Mouse (Mus musculus) hindbrain, embryonic 16.5 days (tissue): Measurements from ENCODE around the gene Cnih2. TPM values are rescaled to one million over a fixed set of nuclear protein-coding genes. Genes with fewer than 3 reads are reported as not detected.
"Not testable (repeated sequence)": the region's sequence is repeated elsewhere in the genome, so short reads cannot be mapped to it uniquely, and the experiment has no call there.

Experiments
- ATAC-seq: fragments of 200-750 bp; cut with Nextera tagmentation; 2 replicates; pipeline ENCODE4 v1.8.0; 2017; ENCODE audit warnings: moderate TSS enrichment, moderate library complexity
- H3K27ac ChIP-seq: fragments of 300-500 bp; sonication (generic); 2 replicates; pipeline ENCODE4 v1.5.1; 2014; ENCODE audit warnings: low read depth, mild to moderate bottlenecking, control low read depth, low read length, moderate library complexity
- H3K27me3 ChIP-seq: fragments of 300-500 bp; sonication (generic); replicated peaks from 2 replicates; pipeline ENCODE4 v1.6.1; 2014; ENCODE audit warnings: low read length; ENCODE audit not compliant: control insufficient read depth, insufficient read depth
- H3K36me3 ChIP-seq: fragments of 300-500 bp; sonication (generic); 2 replicates; pipeline ENCODE4 v1.6.1; 2014; ENCODE audit warnings: mild to moderate bottlenecking, low read length, moderate library complexity, mixed read lengths; ENCODE audit not compliant: control insufficient read depth, insufficient read depth
- H3K4me1 ChIP-seq: fragments of 300-500 bp; sonication (generic); 2 replicates; pipeline ENCODE4 v1.6.1; 2014; ENCODE audit warnings: low read depth, low read length; ENCODE audit not compliant: control insufficient read depth, insufficient read depth
- H3K4me2 ChIP-seq: fragments of 300-500 bp; sonication (generic); 2 replicates; pipeline ENCODE4 v1.6.1; 2014; ENCODE audit warnings: mild to moderate bottlenecking, low read length, control low read depth, moderate library complexity
- H3K4me3 ChIP-seq: fragments of 300-500 bp; sonication (generic); 2 replicates; pipeline ENCODE4 v1.5.1; 2014; ENCODE audit warnings: mild to moderate bottlenecking, low read length, control low read depth, moderate library complexity
- H3K9ac ChIP-seq: fragments of 300-500 bp; sonication (generic); 2 replicates; pipeline ENCODE4 v1.6.1; 2014; ENCODE audit warnings: low read depth, mild to moderate bottlenecking, control low read depth, low read length, moderate library complexity
- H3K9me3 ChIP-seq: fragments of 300-500 bp; sonication (generic); 2 replicates; pipeline ENCODE4 v1.6.1; 2014; ENCODE audit warnings: mild to moderate bottlenecking, low read length, moderate library complexity; ENCODE audit not compliant: control insufficient read depth
- WGBS: fragments of 180-500 bp; shearing (Covaris S2); extraction: QIAGEN DNeasy Blood & Tissue Kit; methylation state at CpG from one replicate; pipeline ENCODE4 v1.1.7; 2014; 5-methylcytosine and 5-hydroxymethylcytosine counted together
- polyA plus RNA-seq: library from polyadenylated mRNA; unstranded; fragments of >200 nt; fragmentation: Nextera tagmentation; extraction: Ambion mirVana; gene quantifications from 2 replicates; pipeline ENCODE4 v1.2.1, GENCODE M21; 2015

Gene Cnih2
- polyA plus RNA-seq, 1 experiment from 2014 or later: 361 TPM

DNA sequence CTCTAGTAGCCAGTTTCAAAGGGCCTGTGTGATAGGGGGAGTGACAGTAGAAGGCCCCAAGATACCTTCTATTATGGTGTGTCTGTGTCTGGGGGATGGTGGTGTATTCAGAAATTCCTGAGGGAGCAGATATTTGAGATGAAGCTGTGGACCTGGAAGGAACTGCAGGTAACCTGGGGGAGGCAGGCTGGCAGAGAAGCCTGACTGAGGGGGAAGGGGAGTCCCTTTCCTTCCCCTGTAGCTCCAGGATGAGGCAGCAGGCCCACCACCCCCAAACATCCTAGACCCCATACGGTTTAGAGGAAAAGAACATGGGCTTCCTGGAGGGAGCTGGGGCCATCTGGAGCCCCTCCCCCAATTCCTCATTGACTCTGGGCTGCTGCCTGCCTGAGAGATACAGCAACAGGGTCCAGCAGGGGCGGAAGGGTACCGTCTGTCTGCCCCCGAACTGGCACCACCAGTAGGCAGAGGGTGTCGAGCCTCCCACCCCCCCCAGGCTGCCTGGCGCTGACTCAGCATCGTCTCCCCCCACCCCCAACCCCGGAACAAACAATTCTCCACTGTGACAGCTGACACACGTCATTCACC lies 2.3 kb downstream of the Cnih2 start:
- Histone ChIP-seq H3K4me2 (peak overlapping the region; percentile 78), H3K27ac (peak overlapping the region; percentile 9; the same call in 1 of the 2 replicates), H3K9me3 (no peaks in the 10 kb centered on the region), H3K9ac (peak overlapping the region; percentile 92; the same call in 1 of the 2 replicates), H3K4me3 (peak overlapping the region; percentile 73), H3K4me1 (peaks cover 49% of the 10 kb centered on the region), H3K27me3 (no peaks in the 10 kb centered on the region), H3K36me3 (peaks cover 26% of the 10 kb centered on the region)
- no peak for ATAC-seq
- 7% methylated on average over 8 of the region's 9 CpGs for WGBS

DNA sequence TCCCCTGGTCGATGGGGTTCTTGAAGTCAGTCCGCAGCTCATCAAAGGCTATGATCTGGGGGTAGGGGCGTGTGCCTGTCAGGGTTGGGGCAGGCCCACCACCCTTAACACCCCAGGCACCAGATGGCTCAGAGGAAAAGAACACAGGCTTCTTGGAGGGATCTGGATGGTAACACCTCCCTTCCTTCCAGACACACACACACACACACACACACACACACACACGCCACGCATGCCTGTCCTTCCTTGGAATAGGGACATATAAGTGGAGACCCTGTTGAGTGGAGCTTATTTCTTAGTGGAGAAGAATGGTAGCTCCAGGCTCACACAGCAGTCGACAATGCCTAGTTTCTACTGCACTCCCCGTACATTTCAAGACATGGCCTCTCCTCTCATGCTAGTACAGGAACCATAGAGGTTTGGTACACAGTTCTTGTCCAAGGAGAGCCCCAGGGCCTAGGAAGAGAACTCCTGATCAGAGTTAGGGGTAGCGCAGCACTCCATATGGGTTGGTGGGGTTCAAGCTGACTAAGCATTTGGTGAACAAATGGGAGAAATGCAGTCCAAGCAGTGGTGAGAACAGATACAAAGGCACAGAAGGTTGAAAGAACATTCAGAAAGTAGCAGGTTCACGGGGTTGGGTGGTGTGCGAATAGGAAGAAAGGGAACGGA lies 3.4 kb downstream of the Cnih2 start:
- Histone ChIP-seq H3K27ac (peak overlapping the region; percentile 80), H3K4me1 (peaks cover 49% of the 10 kb centered on the region), H3K4me3 (peak overlapping the region; percentile 33), H3K4me2 (peak overlapping the region; percentile 78), H3K9ac (peak overlapping the region; percentile 59), H3K36me3 (peaks cover 24% of the 10 kb centered on the region), H3K9me3 (no peaks in the 10 kb centered on the region), H3K27me3 (no peaks in the 10 kb centered on the region)
- 21% methylated on average over 11 of the region's 11 CpGs for WGBS
- no peak for ATAC-seq

DNA sequence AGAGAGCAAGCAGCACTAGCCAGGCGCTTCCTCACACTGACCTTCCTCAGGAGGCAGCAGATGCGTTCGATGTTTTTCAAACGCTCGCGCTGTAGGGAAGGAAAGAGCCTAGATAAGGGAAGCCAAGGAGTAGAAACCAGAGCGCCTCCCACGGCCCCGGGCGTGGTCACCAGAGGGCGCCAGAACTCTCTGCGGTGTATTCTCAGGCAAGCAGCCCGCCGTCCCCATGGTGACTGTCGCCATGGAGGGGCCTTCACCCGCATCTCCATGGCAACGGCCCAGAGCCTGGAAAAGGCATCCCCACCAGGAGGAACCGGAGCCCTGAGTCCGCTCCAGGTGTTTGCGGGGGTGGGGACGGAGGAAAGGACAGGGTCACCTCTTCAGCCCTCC lies 4.1 kb downstream of the Cnih2 start:
- no peaks in the 10 kb centered on the region for H3K9me3 ChIP-seq
- under 1% methylated on average over 21 of the region's 21 CpGs for WGBS
- no peaks in the 10 kb centered on the region for H3K27me3 ChIP-seq
- peaks cover 48% of the 10 kb centered on the region for H3K4me1 ChIP-seq
- H3K36me3 ChIP-seq: peaks cover 27% of the 10 kb centered on the region
- H3K9ac ChIP-seq: peak overlapping the region; percentile 59
- peak; percentile 65 for ATAC-seq
- peak overlapping the region; percentile 78 for H3K4me2 ChIP-seq
- peak overlapping the region; percentile 33 for H3K4me3 ChIP-seq
- peak overlapping the region; percentile 80 for H3K27ac ChIP-seq

DNA sequence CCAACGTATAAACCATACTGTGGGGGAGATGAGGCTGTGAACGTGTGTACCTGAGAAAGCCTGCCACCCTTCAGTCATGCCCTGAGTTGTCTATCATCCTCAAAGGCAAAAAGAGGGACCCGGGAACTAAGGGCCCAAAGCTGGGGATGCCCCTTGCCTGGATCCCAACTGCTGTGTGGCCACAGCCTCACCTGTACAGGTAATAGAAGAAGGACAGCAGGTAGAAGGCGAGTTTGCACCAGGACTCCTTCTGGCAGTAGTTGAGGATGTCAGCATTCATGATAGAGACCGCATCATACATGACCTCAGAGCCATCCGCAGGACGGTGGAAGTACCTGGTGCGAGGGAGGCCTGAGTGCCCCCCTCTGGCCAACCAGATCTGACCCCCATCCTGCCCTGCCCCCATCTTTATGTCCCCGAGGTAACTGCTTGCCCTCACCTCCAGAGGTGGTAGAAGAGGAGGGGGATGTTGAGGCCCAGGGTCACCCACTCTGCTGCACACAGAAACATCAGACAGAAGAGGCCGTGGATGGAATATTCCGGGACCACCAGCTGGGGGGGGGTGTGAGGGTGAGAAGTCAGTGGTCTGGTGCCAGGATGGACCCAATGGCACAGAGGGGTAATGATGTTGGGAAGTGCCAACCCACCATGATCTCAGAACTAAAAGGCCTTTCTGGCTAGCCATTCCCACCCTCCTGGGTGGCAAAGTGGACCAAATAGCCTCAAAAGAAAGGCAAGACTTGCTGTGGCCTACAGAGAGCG lies 4.7 kb downstream of the Cnih2 start:
- no peak for ATAC-seq
- H3K9ac ChIP-seq: peak overlapping the region; percentile 1; the same call in 1 of the 2 replicates
- peaks cover 46% of the 10 kb centered on the region for H3K4me1 ChIP-seq

DNA sequence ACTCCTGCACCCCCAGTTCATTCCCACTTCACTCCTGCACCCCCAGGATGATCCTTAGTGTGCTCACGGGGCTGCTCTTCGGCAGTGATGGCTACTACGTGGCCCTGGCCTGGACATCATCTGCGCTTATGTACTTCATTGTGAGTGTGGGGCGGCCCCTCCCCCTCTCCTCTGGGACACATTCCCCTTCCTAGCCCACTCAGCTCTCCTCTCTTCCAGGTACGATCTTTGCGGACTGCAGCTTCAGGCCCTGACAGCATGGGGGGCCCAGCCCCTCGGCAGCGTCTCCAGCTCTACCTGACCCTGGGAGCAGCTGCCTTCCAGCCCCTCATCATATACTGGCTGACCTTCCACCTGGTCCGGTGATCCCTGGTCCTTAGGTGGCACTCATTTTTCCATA lies 6.2 kb downstream of the Cnih2 start:
- H3K9me3 ChIP-seq: no peaks in the 10 kb centered on the region
- no peak overlapping the region for H3K27ac ChIP-seq
- H3K27me3 ChIP-seq: no peaks in the 10 kb centered on the region
- peaks cover 27% of the 10 kb centered on the region for H3K36me3 ChIP-seq
- H3K4me3 ChIP-seq: no peak overlapping the region
- H3K4me2 ChIP-seq: no peak overlapping the region
- H3K9ac ChIP-seq: no peak overlapping the region
- peaks cover 50% of the 10 kb centered on the region for H3K4me1 ChIP-seq
- WGBS: 87% methylated on average over 10 of the region's 10 CpGs
- ATAC-seq: no peak

More for the DNA sequence above, 4.7 kb downstream of the Cnih2 start:
- Histone ChIP-seq H3K4me3 (no peak overlapping the region), H3K4me2 (peak overlapping the region; percentile 78), H3K9me3 (no peaks in the 10 kb centered on the region), H3K27ac (peak overlapping the region; percentile 80; the same call in 1 of the 2 replicates), H3K27me3 (no peaks in the 10 kb centered on the region), H3K36me3 (peaks cover 27% of the 10 kb centered on the region)
- 66% methylated on average over 12 of the region's 12 CpGs for WGBS

DNA sequence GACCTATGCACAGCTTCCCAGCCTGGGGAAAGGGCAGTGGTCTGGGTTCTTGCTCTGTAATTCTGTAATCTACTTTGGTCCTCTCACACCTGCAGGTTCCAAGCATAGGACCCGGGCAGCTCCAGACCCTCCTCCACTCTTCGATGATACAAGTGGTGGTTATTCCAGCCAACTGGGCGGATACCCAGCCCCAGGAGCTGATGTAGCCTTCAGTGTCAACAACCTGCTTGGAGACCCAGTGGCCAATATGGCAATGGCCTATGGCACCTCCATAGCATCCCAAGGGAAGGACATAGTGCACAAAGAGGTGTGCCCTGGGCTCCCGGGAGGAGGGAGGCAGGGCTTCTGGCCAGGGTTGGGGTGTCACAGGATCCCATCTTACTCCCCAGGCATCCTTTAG lies 9.0 kb downstream of the Cnih2 start:
- WGBS: 95% methylated on average over 4 of the region's 4 CpGs
- peaks cover 27% of the 10 kb centered on the region for H3K36me3 ChIP-seq
- ATAC-seq: no peak
- H3K9ac ChIP-seq: peak overlapping the region; percentile 71
- no peak overlapping the region for H3K27ac ChIP-seq
- H3K9me3 ChIP-seq: no peaks in the 10 kb centered on the region
- peak overlapping the region; percentile 72 for H3K4me2 ChIP-seq
- peaks cover 26% of the 10 kb centered on the region for H3K4me1 ChIP-seq
- H3K27me3 ChIP-seq: peaks cover 8% of the 10 kb centered on the region
- H3K4me3 ChIP-seq: peak overlapping the region; percentile 63

DNA sequence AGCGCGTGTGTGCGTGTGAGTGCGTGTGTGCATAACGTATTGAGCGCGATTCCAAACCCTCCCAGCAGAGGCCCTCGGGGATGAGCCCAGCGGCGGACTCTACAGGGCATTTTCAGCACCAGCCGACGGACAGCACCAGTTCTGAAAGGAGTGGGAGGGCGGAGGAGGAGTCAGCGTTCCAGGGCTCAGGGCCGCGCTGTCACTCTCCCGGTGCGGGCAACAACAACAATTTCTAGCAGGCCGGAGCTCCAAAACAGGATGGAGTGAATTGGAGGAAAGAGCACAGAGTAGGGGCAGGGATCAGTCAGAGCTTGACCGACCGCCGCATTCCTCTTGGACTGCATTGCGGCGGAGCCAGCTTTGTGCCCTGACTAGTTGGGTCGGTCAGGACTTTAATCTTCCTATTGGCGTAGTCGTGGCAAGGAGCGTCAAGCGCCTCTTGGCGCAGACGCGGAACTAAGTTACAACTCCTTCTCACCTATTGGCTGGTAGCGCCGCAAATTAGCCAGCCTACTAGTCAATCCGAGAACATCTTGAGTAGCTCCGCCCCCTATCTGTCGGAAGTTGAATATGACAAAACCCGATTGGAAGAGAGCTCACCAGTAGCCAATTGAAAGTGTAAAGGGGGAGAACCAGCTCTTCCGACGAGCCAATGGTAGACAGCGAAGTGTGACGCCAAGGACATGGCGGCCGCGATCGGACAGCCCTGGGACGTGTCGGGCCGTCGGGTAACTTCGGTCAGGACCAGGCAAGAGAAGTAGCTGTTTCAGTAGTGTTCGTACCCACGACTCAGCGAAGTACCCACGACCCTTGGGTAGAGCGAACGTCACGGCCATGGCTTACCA lies 10.2 kb downstream of the Cnih2 start, which contains the start of gene Yif1a:
TSS of gene Yif1a (plus strand) at position 655 of the 845 bp plus-strand sequence.
- H3K4me1 ChIP-seq: peaks cover 16% of the 10 kb centered on the region
- H3K9me3 ChIP-seq: no peaks in the 10 kb centered on the region
- WGBS: under 1% methylated on average over 56 of the region's 58 CpGs
- H3K9ac ChIP-seq: peak within 1 kb of the TSS; percentile 71
- peak; percentile 95 for ATAC-seq
- H3K27me3 ChIP-seq: peaks cover 12% of the 10 kb centered on the region
- peak within 1 kb of the TSS; percentile 86 for H3K27ac ChIP-seq
- H3K36me3 ChIP-seq: peaks cover 22% of the 10 kb centered on the region
- H3K4me3 ChIP-seq: peak within 1 kb of the TSS; percentile 63
- peak within 1 kb of the TSS; percentile 77 for H3K4me2 ChIP-seq

DNA sequence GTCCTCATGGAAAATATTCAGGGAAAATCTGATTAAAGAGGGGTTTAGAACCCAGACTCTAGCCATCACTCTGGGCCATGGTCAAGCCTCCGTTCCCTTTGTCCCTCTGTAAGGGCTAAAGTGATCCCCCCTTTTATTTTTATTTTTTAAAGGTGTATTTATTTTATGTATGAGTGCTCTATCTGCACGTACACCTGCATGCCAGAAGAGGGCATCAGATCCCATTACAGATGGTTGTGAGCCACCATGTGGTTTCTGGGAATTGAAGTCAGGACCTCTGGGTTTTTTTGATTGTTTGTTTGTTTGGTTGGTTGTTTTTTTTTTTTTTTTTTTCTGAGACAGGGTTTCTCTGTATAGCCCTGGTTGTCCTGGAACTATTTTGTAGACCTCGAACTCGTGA lies 11.8 kb downstream of the Cnih2 start:
- peaks cover 16% of the 10 kb centered on the region for H3K4me1 ChIP-seq
- H3K9ac ChIP-seq, H3K27ac ChIP-seq, H3K9me3 ChIP-seq, H3K4me3 ChIP-seq, ATAC-seq, H3K4me2 ChIP-seq: not testable (repeated sequence)
- WGBS: 54% methylated on average over 4 of the region's 4 CpGs
- H3K27me3 ChIP-seq: peaks cover 28% of the 10 kb centered on the region
- peaks cover 14% of the 10 kb centered on the region; the same call in 1 of the 2 replicates for H3K36me3 ChIP-seq
